Mouse (Mus musculus) midbrain, postnatal 0 days (tissue): ENCODE results near the gene Dhh. TPM values are rescaled to one million over a fixed set of nuclear protein-coding genes. Genes with fewer than 3 reads are reported as not detected.

Source experiments
- ATAC-seq: fragments of 200-750 bp; cut with Nextera tagmentation; 2 replicates; pipeline ENCODE4 v1.8.0; 2017; ENCODE audit warnings: moderate number of reproducible peaks, mild to moderate bottlenecking, moderate TSS enrichment, moderate library complexity; ENCODE audit not compliant: low FRiP score
- DNase-seq: peaks from one replicate; pipeline ENCODE4 v3.0.0-alpha.2; 2015; ENCODE audit warnings: low spot score
- H3K27ac ChIP-seq: fragments of 300-500 bp; sonication (generic); 2 replicates; pipeline ENCODE4 v1.5.1; 2014; ENCODE audit warnings: low read depth, mild to moderate bottlenecking, low read length, mixed read lengths
- H3K27me3 ChIP-seq: fragments of 300-500 bp; sonication (generic); 2 replicates; pipeline ENCODE4 v1.6.1; 2014; ENCODE audit warnings: low read length, control low read depth, mixed read lengths; ENCODE audit not compliant: insufficient read depth
- H3K36me3 ChIP-seq: fragments of 300-500 bp; sonication (generic); 2 replicates; pipeline ENCODE4 v1.6.1; 2014; ENCODE audit warnings: low read length, control low read depth, mixed read lengths; ENCODE audit not compliant: insufficient read depth
- H3K4me1 ChIP-seq: fragments of 300-500 bp; sonication (generic); 2 replicates; pipeline ENCODE4 v1.6.1; 2014; ENCODE audit warnings: mild to moderate bottlenecking, control low read depth, antibody characterized with exemption, low read length, mixed read lengths; ENCODE audit not compliant: insufficient read depth
- H3K4me2 ChIP-seq: fragments of 300-500 bp; sonication (generic); 2 replicates; pipeline ENCODE4 v1.6.1; 2014; ENCODE audit warnings: low read depth, mild to moderate bottlenecking, low read length, mixed read lengths; ENCODE audit not compliant: poor library complexity, severe bottlenecking
- H3K4me3 ChIP-seq: fragments of 300-500 bp; sonication (generic); 2 replicates; pipeline ENCODE4 v1.5.1; 2014; ENCODE audit warnings: low read depth, mild to moderate bottlenecking, low read length, moderate library complexity
- H3K9ac ChIP-seq: fragments of 300-500 bp; sonication (generic); replicated peaks from 2 replicates; pipeline ENCODE4 v1.6.1; 2014; ENCODE audit warnings: mild to moderate bottlenecking, low read length, moderate library complexity, mixed read lengths; ENCODE audit not compliant: poor library complexity, severe bottlenecking
- H3K9me3 ChIP-seq: fragments of 300-500 bp; sonication (generic); 2 replicates; pipeline ENCODE4 v1.6.1; 2016; ENCODE audit warnings: low read length, control low read depth
- CTCF ChIP-seq: IDR thresholded peaks from 2 replicates; pipeline ENCODE4 v1.5.1; 2016; ENCODE audit warnings: antibody characterized with exemption, mild to moderate bottlenecking
- WGBS: fragments of 180-500 bp; shearing (Covaris S2); extraction: QIAGEN DNeasy Blood & Tissue Kit; methylation state at CpG from one replicate; pipeline ENCODE4 v1.1.7; 2014; 5-methylcytosine and 5-hydroxymethylcytosine counted together
- polyA plus RNA-seq: library from polyadenylated mRNA; unstranded; fragments of >200 nt; fragmentation: Nextera tagmentation; extraction: Ambion mirVana; gene quantifications from 2 replicates; pipeline ENCODE4 v1.2.1, GENCODE M21; 2015
- total RNA-seq: library from RNA; depleted of rRNA; stranded (reverse); fragments of >200 nt; gene quantifications from 2 replicates; pipeline ENCODE4 v1.2.3, GENCODE M21; 2014

The Dhh gene
- total and polyA plus RNA-seq, 2 experiments from 2014 or later = 0.22 to 0.38 TPM

- Histone ChIP-seq H3K36me3 (peaks cover 89% of the 10 kb centered on the region), H3K4me3 (no peak overlapping the region), H3K9ac (no peak overlapping the region), H3K4me2 (no peak overlapping the region), H3K27ac (no peak overlapping the region), H3K4me1 (no peaks in the 10 kb centered on the region), H3K27me3 (no peaks in the 10 kb centered on the region), H3K9me3 (no peaks in the 10 kb centered on the region)
- TF ChIP-seq CTCF = no peak
- no peak for DNase-seq
- 85% methylated on average over 9 of the region's 9 CpGs for WGBS
- ATAC-seq = no peak
These were observed 38.9 kb downstream of the Dhh start for GRCm38 (mm10) chr15:98859319-98860043.

DNA sequence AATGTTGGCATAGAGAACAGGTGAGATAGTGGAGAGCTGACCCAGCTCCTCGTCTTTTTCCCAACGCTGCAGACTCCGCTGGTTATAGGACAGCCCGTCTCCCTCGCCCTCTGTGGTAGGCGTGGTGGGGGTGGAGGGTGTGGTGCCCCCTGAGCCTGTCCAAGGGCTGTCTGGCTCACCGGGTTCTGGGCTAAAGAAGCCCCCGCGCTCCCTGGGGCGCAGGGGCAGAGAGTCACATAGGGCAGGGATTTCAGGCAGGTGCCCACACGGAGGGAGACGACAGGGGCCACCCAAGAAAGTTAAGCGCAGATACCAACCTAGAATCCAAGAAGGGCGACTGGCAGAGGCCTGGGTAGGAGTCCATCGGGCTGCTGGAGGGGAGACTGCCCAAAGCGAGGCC, 44.1 kb downstream of the Dhh start:
- ATAC-seq (no peak), DNase-seq (no peak)
- H3K9ac ChIP-seq = no peak overlapping the region
- no peaks in the 10 kb centered on the region for H3K9me3 ChIP-seq
- H3K27me3 ChIP-seq = no peaks in the 10 kb centered on the region
- H3K4me1 ChIP-seq = no peaks in the 10 kb centered on the region
- no peak for TF ChIP-seq CTCF
- 93% methylated on average over 16 of the region's 16 CpGs for WGBS
- H3K27ac ChIP-seq = no peak overlapping the region
- H3K36me3 ChIP-seq = peaks cover 89% of the 10 kb centered on the region
- H3K4me2 ChIP-seq = no peak overlapping the region
- H3K4me3 ChIP-seq = no peak overlapping the region

DNA sequence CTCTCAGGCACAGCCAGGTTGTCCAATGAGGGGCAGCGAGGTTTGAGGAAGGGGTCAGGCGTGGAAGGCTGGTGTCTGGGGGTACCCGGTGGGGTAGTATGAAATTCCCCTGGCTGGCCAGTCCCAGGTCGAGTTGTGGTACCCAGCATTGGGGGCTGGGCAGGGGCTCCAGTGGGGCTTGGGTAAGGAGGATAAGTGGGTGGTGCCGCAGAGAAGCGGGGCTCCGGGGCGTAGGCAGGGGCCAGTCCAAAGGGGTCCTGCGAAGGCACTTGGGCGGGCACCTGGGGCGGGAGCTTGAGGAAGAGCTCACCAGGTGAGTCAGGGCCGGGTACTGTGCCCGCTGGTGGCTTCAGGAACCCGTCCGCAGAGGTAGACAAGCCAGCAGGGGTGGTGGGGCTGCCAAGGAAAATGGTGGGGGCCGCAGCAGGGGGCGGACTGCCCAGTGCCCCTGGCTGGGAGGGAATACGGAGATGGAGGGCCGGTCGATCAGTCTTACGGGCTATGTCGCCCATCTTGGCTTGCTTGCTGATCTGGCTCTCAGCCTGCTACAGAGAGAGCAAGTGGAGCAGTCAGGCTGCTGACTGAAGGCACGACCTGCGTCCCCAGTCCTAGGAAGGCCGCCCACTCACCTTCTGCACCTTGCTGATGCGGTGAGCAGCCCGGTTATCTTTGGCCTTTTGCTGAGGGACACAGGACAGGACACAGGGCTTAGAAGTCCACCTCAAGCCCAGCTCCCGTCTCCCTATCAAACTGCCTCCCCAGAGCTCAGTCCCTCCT, 45.0 kb downstream of the Dhh start:
- Histone ChIP-seq H3K9ac (no peak overlapping the region), H3K4me1 (no peaks in the 10 kb centered on the region), H3K9me3 (no peaks in the 10 kb centered on the region), H3K4me2 (no peak overlapping the region), H3K4me3 (no peak overlapping the region), H3K27ac (no peak overlapping the region), H3K27me3 (no peaks in the 10 kb centered on the region), H3K36me3 (peaks cover 88% of the 10 kb centered on the region)
- 94% methylated on average over 28 of the region's 28 CpGs for WGBS
- TF ChIP-seq CTCF = no peak
- DNase-seq (no peak), ATAC-seq (no peak)

- H3K4me1 ChIP-seq = no peaks in the 10 kb centered on the region
- no peak overlapping the region for H3K4me3 ChIP-seq
- ATAC-seq (0 out of 2 replicates have a peak, but pooled peaks have one; percentile 13), DNase-seq (no peak)
- H3K9me3 ChIP-seq = no peaks in the 10 kb centered on the region
- no peak overlapping the region for H3K27ac ChIP-seq
- H3K27me3 ChIP-seq = no peaks in the 10 kb centered on the region
- no peak overlapping the region for H3K9ac ChIP-seq
- peaks cover 89% of the 10 kb centered on the region for H3K36me3 ChIP-seq
- 88% methylated on average over 9 of the region's 9 CpGs for WGBS
- H3K4me2 ChIP-seq = no peak overlapping the region
- no peak for TF ChIP-seq CTCF
These were observed 45.6 kb downstream of the Dhh start for GRCm38 (mm10) chr15:98852733-98853132.

DNA sequence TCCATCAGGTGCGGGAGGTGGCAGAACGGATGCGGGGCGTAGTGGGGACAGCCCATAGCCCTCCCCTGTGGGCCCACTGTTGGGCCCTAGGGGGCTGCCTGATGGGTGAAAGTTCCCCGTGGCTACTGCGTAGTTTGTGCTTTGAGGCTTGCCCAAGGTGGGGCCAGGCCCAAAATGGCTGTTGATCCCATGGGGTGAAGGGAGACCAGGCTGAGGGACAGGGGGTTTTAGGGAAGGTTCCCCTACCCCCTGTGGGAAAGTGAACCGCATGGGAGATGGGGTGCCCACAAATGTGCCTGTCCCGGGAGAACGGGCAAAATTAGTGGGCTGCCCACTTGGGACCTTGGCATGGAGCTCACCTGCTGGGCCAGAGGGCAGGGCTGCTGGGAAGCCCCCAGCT, 46.3 kb downstream of the Dhh start:
- no peak for ATAC-seq
- no peak overlapping the region for H3K27ac ChIP-seq
- H3K4me3 ChIP-seq = no peak overlapping the region
- no peaks in the 10 kb centered on the region for H3K27me3 ChIP-seq
- no peak for TF ChIP-seq CTCF
- no peak for DNase-seq
- H3K4me2 ChIP-seq = no peak overlapping the region
- H3K9ac ChIP-seq = no peak overlapping the region
- H3K4me1 ChIP-seq = no peaks in the 10 kb centered on the region
- 97% methylated on average over 9 of the region's 9 CpGs for WGBS
- peaks cover 89% of the 10 kb centered on the region for H3K36me3 ChIP-seq
- no peaks in the 10 kb centered on the region for H3K9me3 ChIP-seq

- Histone ChIP-seq H3K4me3 (no peak overlapping the region), H3K9ac (no peak overlapping the region), H3K27me3 (no peaks in the 10 kb centered on the region), H3K36me3 (peaks cover 90% of the 10 kb centered on the region), H3K4me2 (no peak overlapping the region), H3K27ac (no peak overlapping the region), H3K9me3 (no peaks in the 10 kb centered on the region), H3K4me1 (no peaks in the 10 kb centered on the region)
- ATAC-seq (no peak), DNase-seq (no peak)
- 93% methylated on average over 21 of the region's 21 CpGs for WGBS
- TF ChIP-seq CTCF = no peak
These were observed 47.0 kb downstream of the Dhh start for GRCm38 (mm10) chr15:98851229-98851818.
